Mouse (Mus musculus) urinary bladder, postnatal 14 days (tissue): ENCODE data around the gene Tmtc4.

Experiments
- DNase-seq: peaks from one replicate; pipeline ENCODE4 v3.0.0; 2021; ENCODE audit warnings: low spot score

Gene Tmtc4

GRCm38 (mm10) chr14:122902136-122902535, 81.7 kb downstream of the Tmtc4 start:
- DNase-seq, result peak; percentile 29

DNA sequence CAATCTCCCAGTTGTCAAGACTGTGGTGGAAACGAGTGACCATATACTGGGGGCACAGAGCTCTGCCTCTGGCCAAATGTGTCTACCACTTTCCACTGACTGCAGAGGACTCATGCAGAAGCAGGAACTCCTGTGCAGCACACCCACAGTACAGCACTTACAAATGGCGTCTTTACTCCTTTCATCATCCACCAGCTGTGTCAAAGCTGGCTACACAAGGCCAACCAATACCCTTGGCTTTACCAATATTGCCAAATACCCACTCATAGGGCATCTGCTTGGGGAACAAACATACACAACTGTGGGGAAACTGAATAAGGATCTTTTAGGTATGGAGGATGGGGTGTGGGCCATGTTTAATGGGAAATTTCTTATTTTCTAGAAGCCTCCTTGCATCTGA, 82.1 kb downstream of the Tmtc4 start:
- no peak for DNase-seq

DNA sequence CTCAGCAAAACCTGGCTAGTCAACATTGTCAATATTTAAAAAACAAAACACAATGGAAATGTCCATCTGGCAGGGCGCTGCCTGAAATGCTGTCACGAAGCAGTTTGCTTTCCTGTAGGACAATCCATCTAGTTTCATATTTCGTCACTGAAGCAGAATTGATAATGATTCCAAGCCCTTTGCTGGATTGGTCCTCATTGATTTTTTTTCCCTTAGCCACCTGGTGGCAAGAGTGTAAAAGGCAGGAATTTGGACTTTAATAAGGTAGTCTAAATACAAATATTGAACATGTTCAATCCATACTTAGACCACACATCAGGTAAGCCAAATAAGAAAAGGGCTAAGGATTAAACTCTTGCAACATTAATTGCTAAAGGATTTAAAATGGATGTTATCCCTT, 82.7 kb downstream of the Tmtc4 start:
- no peak for DNase-seq

- no peak for DNase-seq
These were observed 83.2 kb downstream of the Tmtc4 start for GRCm38 (mm10) chr14:122900679-122901078.

- no peak for DNase-seq
These were observed 85.3 kb downstream of the Tmtc4 start for GRCm38 (mm10) chr14:122898550-122898949.

DNA sequence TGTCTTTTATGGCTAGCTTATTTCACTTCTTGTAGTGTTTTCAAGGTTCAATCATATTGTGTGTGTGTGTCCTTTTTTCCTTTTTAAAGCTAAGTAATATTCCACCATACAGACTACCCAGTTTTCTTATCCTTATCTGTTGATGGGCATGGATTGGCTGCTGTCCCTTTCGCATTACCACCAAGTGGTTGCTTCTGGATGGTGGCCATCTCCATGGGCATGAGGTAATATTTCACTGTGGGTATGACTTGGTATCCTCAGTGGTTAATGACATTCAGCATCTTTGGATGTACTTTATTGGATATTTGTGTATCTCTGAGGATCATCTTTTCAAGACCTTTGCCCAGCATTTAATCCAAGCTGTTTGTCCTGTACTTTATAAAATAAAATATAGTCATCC, 87.7 kb downstream of the Tmtc4 start:
- DNase-seq, result no peak

DNA sequence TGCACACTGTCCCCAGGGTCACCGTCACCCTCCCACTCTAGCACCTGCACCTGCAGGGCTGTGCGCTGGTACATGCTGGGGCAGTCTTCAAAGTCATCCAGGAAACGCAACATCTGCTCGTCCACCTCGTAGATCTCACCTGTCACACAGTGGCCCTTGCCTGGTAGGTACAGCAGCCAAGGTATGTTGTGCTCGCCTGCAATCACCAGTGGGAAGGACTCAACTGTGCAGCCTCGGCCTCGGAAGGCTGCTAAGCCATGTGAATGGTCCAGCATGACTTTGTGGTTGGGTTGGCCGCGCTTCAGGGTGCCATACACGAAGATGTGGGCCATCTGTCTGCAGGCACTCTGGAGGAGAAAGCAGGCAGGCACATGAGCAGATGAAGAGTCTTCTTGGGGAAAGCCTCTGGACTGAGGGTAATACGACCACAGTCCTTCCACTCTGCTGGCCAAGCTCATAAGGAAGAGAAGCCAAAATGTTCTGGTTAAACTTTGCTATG, 92.3 kb downstream of the Tmtc4 start:
- no peak for DNase-seq

- DNase-seq, result no peak
These were observed 95.4 kb downstream of the Tmtc4 start for GRCm38 (mm10) chr14:122888480-122888872.

DNA sequence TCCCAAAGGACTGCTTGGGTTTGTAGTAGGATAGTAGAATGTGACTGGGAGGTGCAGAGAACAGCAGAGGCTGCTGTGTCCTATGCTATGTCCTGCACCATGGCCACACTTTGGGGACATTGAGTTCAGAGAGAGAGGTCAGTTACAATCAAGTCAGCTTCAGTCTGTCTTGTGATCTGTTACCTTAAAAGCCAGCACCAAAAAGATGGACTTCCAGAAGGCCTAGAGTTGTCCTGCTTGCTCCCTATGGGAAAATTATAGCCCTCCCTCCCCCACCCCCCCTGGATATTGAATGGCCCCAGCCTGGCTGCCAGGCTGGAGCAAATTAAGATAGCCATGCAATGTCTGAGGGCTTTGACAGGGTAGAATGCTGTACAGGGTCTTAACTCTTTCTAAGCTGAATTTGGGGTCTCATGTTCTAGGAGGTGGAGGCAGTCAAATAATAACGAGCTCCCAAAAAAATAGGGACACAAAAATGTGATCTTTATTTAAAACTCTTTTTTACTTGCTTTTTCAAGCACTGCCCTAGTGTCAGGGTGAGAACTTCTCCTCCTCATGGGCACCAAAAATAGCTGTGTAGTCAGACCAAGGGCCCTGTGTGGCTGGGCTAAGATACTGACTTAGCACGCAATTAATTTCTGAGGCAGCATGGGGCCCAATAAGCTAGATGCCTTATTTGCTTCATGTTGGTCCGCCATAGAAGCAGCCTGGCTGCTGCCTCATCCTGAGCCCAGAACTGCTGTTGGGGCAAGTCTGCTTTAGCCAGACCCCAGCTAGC, 95.9 kb downstream of the Tmtc4 start:
- DNase-seq, result no peak

- DNase-seq, result no peak
These were observed 96.6 kb downstream of the Tmtc4 start for GRCm38 (mm10) chr14:122887278-122887677.

- DNase-seq, result no peak
These were observed 97.9 kb downstream of the Tmtc4 start for GRCm38 (mm10) chr14:122885893-122886292.

DNA sequence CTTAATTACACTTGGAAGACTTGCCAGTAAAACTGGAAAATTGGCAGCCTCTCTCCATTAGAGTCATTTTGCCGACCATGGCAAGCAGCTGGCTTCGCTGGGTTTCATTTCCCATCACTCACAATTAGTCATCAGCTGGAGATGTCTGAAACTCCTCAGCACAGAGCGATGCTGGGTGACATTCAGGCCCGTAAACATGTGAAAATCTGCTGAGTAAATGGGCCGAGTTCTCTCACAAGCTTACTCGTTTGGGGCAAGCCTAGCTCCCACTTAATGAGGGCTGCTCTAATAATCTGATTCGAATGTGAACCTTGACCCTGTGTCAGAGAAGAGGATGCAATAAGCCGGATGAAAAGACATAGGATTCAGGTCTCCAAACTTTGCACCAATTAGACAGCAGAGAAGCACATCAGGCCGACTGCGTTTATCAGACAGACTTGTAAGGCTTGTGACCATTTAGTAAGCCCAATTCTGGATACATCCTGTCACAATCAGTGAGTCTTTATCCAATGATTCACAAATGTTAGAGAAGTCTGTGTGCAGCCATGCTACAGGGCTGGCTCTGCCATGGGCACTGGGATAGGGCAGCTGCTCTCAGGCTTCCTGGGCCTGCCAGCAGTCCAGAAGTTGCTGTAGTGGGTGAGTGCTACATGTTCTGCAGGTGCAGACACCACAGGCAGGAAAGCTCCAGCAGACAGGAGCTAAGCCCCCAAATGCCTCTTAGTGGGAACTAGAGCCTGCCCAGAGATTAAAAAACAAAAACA, 99.8 kb downstream of the Tmtc4 start:
- no peak for DNase-seq

DNA sequence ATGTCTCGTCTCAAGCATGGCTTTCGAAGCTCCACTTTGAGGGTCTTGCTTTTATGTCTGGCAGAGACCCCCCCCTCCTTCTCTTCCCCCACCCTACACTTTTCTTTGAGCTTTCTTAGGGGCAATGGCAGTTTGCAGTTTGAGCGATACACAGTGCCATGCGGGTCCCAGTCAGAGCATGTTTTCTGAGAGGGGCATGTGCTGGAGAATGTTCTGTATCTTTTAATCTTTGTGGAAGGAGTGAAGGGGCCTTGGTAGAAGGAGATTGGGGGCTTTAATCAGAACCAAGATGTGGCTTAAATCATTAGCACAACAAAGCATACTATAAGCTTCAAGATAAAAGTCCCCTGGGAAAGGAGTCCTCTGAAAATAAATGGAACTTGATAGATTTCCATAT, 100.4 kb downstream of the Tmtc4 start:
- DNase-seq, result no peak

DNA sequence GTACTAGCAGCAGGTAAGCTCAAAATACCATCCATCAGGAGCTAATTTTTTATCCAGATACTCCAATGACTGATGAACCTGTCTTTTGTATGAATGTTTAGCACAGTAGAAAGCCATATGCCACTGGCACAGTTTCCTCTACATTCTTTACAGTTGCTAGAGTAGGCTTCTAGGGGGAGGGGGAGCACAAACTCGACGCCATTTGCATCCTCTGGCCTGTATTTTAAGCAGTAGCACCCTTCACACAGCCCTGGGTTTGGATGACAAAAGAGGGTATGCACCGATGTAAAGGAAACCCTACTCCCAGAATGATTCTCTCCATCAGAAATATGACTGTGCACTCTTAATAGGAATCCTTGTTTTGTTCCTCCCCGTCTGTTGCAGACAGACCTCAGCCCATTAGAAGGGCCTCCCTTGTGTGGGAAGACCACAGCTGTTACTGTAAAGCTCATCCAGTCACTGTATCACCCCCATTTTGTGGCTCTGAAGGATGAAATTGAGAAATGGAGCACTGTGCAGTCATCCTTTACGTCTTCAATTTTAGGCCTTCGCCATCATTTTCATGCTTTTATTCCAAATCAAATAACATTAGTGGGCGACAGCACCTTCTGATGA, 100.9 kb downstream of the Tmtc4 start:
- no peak for DNase-seq

- DNase-seq, result no peak
These were observed 101.6 kb downstream of the Tmtc4 start for GRCm38 (mm10) chr14:122882201-122882639.

GRCm38 (mm10) chr14:122881699-122882098, 102.1 kb downstream of the Tmtc4 start:
- DNase-seq, result no peak

DNA sequence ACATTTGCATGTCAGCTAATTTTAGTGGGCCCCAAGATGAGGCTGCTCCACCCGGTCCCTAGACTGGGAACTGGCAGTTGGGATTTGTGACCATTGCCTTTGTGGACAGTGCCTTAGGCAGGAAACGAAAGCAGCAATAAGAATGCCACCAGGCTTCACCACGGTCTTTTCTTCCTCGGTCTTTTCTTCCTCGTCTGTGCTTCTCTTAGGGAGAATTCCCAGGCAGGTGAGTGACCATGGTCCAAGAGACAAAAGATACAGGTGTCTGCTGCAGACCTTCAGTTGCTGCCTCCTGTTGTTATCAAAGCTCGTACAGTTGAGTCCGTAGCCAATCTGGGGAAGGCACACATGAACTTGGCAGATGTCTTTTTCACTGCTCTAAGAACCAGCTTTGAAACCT, 103.5 kb downstream of the Tmtc4 start:
- no peak for DNase-seq

DNA sequence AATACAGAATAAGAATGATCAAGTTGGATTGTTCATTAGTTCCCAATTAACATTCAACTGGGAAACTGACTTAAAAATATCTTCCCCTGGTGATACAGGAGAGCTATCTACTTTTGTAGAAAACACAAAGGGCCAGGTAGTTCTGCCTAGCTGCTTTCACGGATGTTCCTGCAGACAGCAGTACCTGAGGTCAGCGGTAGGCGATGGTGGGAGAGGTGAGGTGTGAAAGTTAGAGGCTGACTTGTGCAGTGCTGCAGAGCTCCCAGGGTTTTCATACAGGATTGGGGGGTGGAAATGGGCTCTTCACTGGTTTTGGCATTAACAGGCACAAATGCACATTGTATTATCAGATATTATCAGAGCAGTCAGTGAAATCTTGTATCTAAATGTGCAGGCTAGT, 106.0 kb downstream of the Tmtc4 start:
- DNase-seq, result no peak

DNA sequence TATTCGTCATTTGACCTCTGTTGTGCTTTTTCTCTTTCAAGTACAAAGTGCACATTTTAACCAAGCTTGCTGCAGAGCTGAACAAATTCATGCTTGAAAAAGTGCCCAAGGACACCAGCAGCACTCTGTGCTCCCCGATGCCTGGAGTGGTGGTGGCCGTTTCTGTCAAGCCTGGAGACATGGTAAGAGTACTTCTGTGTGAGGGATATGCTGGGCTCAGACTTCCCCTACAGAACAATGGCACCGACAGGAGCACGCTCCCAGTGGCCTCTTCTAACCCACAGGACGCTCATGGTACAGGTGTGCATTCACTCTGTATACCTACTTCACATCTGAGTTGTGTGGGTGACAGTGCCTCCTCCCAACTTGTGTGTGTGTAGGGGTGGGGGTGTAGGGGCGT, 107.1 kb downstream of the Tmtc4 start:
- DNase-seq, result no peak

- peak; percentile 74 for DNase-seq
These were observed 107.7 kb downstream of the Tmtc4 start for GRCm38 (mm10) chr14:122876163-122876562.

DNA sequence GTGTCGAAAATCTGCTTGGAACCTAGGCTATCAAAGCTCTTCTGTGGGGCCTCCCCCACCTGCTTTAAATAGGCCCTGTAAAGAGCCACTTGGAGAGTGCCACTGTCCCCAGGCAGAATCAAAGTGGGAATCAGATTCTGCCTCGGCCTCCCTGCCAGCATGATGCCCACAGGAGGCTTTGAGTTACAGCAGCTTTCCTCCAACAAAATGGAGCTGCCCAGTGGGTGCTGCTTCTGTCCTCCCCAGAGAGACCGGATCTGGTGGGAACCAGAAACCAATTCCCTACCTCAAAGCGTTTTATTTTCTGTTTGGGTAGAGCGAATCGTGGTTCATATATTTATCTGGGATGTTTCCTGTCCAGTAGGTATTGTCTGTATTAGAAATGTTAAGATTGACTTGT, 108.2 kb downstream of the Tmtc4 start:
- no peak for DNase-seq

- no peak for DNase-seq
These were observed 108.8 kb downstream of the Tmtc4 start for GRCm38 (mm10) chr14:122875056-122875455.

GRCm38 (mm10) chr14:122872612-122873011, 111.2 kb downstream of the Tmtc4 start:
- DNase-seq, result no peak
